Mouse (Mus musculus): Measurements from ENCODE around the gene Enox1.

DNA sequence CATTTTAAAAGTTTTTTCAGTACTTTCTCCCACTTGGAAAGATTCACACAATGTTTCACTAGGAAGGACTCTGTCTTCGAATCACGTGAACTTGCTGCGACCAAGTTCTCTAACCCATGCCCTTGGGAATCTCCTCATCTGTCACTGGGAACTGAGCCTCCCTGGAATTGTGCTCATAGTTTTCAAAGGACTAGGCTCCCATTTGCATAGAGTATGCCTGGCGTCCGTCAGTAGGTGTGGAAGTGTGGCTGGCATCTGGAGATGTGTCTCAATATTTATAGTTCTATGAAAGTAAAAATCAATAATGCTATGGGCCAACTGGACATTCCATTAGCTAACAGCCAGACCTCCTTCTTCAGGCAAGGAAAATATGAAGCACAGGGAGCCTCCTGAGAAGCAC lies 429.5 kb downstream of the Enox1 start:
- TF ChIP-seq CTCF (conservative IDR thresholded peaks at IDR 0.05; ENCODE audit: low read length) (no peak), POU5F1 (IDR thresholded peaks at IDR 0.05; ENCODE audit: borderline replicate concordance, low read length) (no peak)
